In the genomic region with DNA sequence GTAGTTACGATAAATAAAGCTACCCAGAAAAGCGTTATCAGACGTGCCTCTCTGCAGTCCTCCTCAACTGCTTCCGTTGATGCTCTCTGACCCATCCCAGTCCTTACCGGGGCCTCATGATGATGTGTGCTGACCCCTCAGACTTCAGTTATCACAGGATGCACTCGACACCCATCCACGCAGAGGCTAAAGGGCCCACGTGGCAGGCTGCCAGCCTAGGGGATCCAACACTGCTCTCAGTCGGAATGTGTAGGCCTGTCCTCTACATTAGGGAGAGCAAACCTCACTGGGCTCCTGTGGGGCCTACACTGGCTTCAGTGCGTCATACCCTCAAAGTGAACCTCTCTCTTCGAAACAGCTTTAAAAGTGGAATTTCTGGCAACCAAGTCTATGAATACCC, we compare ENCODE assay signal across 16 mouse cellular contexts.
"Had no signal": no experiment of that assay in that cellular context is flagged by ENCODE, and none has a peak within 500 bp of the region (broad histone marks: within the 10 kb centered on the region; RNA-seq: fewer than 3 reads in every experiment).

No protein-coding gene starts in this region.

- H3K4me3 ChIP-seq: limb, embryonic 13.5 days; liver, embryonic 15.5 days; lung, embryonic 15.5 days; midbrain, embryonic 10.5 days; myocyte; neural tube, embryonic 12.5 days; stomach, embryonic 15.5 days had no signal

- H3K4me1 ChIP-seq: limb, embryonic 13.5 days; midbrain, embryonic 10.5 days; neural tube, embryonic 12.5 days; stomach, embryonic 15.5 days had no signal

- H3K27me3 ChIP-seq: limb, embryonic 13.5 days; liver, embryonic 15.5 days; lung, embryonic 15.5 days; neural tube, embryonic 12.5 days; stomach, embryonic 15.5 days had no signal

- H3K9ac ChIP-seq: limb, embryonic 13.5 days; liver, embryonic 15.5 days; lung, embryonic 15.5 days; neural tube, embryonic 12.5 days; stomach, embryonic 15.5 days had no signal

- H3K9me3 ChIP-seq: liver, embryonic 15.5 days; lung, embryonic 15.5 days; midbrain, embryonic 10.5 days; neural tube, embryonic 12.5 days; stomach, embryonic 15.5 days had no signal

- DNase-seq: kidney, adult 11 months; kidney, adult 9 months; left cerebral cortex, postnatal 4 days; lung, postnatal 14 days; midbrain, embryonic 14.5 days; right cerebral cortex, postnatal 14 days; thymus, postnatal 14 days had no signal

- H3K27ac ChIP-seq: kidney, postnatal 0 days; limb, embryonic 13.5 days; liver, embryonic 15.5 days; lung, embryonic 15.5 days; macrophage; midbrain, embryonic 10.5 days; neural tube, embryonic 12.5 days; stomach, embryonic 15.5 days had no signal

- H3K4me2 ChIP-seq: limb, embryonic 13.5 days; liver, embryonic 15.5 days; lung, embryonic 15.5 days; neural tube, embryonic 12.5 days; stomach, embryonic 15.5 days had no signal

- H3K36me3 ChIP-seq: limb, embryonic 13.5 days; liver, embryonic 15.5 days; lung, embryonic 15.5 days; midbrain, embryonic 10.5 days; neural tube, embryonic 12.5 days; stomach, embryonic 15.5 days had no signal
